Mouse (Mus musculus) olfactory bulb, adult 2 months (tissue): ENCODE measurements at regions not wholly inside any gene's neighbourhood (a gene's known extent, or its start where the extent isn't known, plus 50 kb on each side); places are given as distances from the start of the nearest gene placed in this dataset.

ENCODE experiments used
- CTCF ChIP-seq: fragments of 200-500 bp; IDR thresholded peaks from 2 replicates; pipeline ENCODE4 v1.5.1; 2012; ENCODE audit warnings: low read depth, mild to moderate bottlenecking, low read length, moderate library complexity; ENCODE audit not compliant: insufficient read depth
- POLR2A ChIP-seq: fragments of 200-500 bp; IDR thresholded peaks from 2 replicates; pipeline ENCODE4 v1.6.1; 2012; ENCODE audit warnings: mild to moderate bottlenecking, low read depth, low read length, moderate library complexity; ENCODE audit not compliant: insufficient read depth

DNA sequence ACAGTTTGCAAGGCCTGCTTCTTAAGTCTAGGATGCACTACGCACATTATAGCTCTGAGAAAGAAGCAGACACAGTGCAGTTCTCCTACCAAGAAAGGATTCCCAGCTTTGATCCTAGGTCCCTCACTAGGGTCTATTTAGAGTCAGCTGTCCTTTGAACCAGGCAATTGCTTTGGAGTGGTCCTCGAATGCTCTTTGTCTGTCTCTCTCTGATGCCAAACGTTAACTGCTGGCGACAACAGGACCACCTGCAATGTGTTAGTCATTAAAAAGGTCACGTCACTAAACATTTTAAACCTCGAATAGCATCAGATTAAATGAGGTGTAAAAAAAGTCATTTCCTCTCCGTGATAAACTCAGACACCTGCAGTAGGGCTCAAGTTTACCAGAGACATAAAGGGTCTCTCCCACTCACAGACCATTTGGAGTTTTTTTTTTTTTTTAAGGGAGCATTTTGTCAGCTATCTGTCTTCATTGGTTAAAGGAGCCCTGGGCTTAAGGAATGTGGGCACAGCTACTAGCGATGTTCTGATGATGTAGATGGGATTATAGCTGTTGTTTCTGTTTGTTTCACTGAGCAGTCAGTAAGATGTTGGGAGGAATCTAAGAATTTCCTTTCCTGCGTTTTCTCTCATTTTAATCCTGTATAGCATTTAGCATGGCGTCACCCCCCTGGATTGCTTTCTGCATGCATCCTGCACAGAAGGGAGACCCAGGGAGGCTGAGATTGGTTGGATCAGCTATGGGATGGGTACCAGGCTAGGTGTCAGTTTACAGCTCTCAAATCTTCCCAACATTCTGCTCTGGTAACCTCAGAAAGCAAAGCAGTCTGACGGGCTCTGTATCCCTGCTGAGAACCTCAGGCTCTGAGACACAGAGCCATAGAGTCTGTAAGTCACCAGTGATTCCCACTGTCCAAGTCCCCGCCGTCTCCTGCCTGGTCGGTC, 615.3 kb upstream of the Sall1 start:
- TF ChIP-seq POLR2A (no peak), CTCF (no peak)
